Mouse (Mus musculus): ENCODE data around the gene Dnaic1. TPM values are rescaled to one million over a fixed set of nuclear protein-coding genes. Genes with fewer than 3 reads are reported as not detected.

The Dnaic1 gene
- polyA plus RNA-seq, 1 experiment from 2014 or later: 1.9 TPM

DNA sequence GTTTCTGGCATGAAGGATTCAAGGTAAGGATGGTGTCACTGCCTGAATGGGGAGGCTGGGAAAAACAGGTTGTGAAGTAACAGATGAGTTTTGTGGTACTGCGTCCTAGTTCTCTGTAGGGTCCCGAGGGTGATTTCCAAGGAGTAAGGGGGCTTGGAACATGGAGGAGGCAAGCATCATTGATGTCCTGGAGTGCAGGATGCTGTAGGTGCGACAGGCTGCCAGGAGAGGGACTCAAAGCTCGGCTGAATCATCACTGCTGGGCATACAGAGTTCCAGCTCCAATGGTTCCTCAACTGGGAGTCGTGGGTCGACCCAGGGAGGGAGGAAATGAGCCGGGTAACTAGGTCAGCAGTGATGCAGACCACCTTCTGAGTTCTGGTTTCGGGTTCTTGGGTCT, 65.6 kb downstream of the Dnaic1 start:
- Histone ChIP-seq H3K4me2 (ENCODE audit: low read depth, low read length, severe bottlenecking) (no peak overlapping the region), H3K4me3 (ENCODE audit: low read depth, low read length) (no peak overlapping the region), H3K27me3 (ENCODE audit: control insufficient read depth, insufficient read depth, low read length) (no peaks in the 10 kb centered on the region; the same call in 1 of the 2 replicates), H3K27ac (ENCODE audit: low read depth, low read length) (no peak overlapping the region), H3K4me1 (replicated peaks; ENCODE audit: control insufficient read depth, insufficient read depth, low read length) (peaks cover 22% of the 10 kb centered on the region), H3K36me3 (ENCODE audit: control insufficient read depth, insufficient read depth, low read length) (no peaks in the 10 kb centered on the region), H3K9me3 (ENCODE audit: control insufficient read depth, low read length) (no peaks in the 10 kb centered on the region), H3K9ac (ENCODE audit: low read length) (no peak overlapping the region)
- ATAC-seq (replicated peaks; ENCODE audit: low FRiP score): no peak
- DNase-seq (ENCODE audit: low spot score): no peak
- WGBS: 84% methylated on average over 8 of the region's 8 CpGs

DNA sequence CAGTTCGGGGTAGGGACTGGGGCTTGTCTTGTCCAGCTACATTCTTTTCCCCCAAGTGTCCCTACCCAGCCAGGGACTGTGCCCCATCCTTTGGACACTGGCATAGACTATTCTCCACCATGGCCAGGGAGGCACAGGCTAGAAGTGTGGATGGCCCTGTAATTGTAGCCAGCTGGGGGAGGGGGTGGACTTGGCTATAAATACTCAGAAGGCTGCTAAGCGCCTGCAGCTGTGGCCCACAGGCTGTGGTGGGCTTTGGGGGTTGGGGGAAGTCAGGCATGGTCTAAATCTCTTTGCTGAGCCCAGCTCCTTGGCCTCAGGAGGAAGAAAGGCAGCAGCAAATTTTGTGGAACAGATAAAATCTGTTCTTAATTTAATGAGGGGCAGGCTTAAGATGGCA, 66.3 kb downstream of the Dnaic1 start:
- Histone ChIP-seq H3K4me2 (ENCODE audit: low read depth, low read length, severe bottlenecking) (no peak overlapping the region), H3K27me3 (ENCODE audit: control insufficient read depth, insufficient read depth, low read length) (no peaks in the 10 kb centered on the region; the same call in 1 of the 2 replicates)
- no peak for ATAC-seq (replicated peaks; ENCODE audit: low FRiP score)

DNA sequence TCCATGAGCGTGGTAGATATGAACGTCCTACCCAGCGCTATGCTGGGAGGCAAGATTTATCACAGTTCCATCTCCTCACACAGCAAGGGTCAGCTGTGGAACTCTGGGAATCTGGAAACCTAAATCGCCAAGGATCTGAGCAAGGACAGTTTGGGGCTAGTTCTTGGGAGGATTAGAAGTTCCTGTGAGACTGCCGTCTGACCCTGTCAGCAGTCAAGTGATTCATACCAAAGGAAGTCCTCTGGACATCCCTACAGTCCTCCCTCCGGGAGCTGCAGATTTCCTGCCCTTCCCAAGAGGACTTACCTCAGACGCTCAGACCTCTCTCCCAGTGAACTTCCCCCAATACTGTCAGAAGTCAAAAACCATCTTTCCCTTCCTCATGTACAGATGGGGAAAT, 66.8 kb downstream of the Dnaic1 start:
- peaks cover 18% of the 10 kb centered on the region; the same call in 1 of the 2 replicates for H3K4me1 ChIP-seq (replicated peaks; ENCODE audit: control insufficient read depth, insufficient read depth, low read length)
- no peaks in the 10 kb centered on the region; the same call in 1 of the 2 replicates for H3K27me3 ChIP-seq (ENCODE audit: control insufficient read depth, insufficient read depth, low read length)
- no peak overlapping the region for H3K4me2 ChIP-seq (ENCODE audit: low read depth, low read length, severe bottlenecking)
- ATAC-seq (replicated peaks; ENCODE audit: low FRiP score) (no peak), DNase-seq (ENCODE audit: low spot score) (no peak)
- H3K9ac ChIP-seq (ENCODE audit: low read length): no peak overlapping the region
- no peak overlapping the region for H3K4me3 ChIP-seq (ENCODE audit: low read depth, low read length)
- no peaks in the 10 kb centered on the region for H3K36me3 ChIP-seq (ENCODE audit: control insufficient read depth, insufficient read depth, low read length)
- no peaks in the 10 kb centered on the region for H3K9me3 ChIP-seq (ENCODE audit: control insufficient read depth, low read length)
- WGBS: 73% methylated on average over 7 of the region's 7 CpGs
- H3K27ac ChIP-seq (ENCODE audit: low read depth, low read length): no peak overlapping the region

More for the DNA sequence above, 66.3 kb downstream of the Dnaic1 start:
- 60% methylated on average over 2 of the region's 2 CpGs for WGBS
- no peak for DNase-seq (ENCODE audit: low spot score)
- Histone ChIP-seq H3K9ac (ENCODE audit: low read length) (0 out of 2 replicates have a peak overlapping the region, but pooled peaks have one; percentile 21), H3K4me1 (replicated peaks; ENCODE audit: control insufficient read depth, insufficient read depth, low read length) (peaks cover 22% of the 10 kb centered on the region), H3K9me3 (ENCODE audit: control insufficient read depth, low read length) (no peaks in the 10 kb centered on the region), H3K36me3 (ENCODE audit: control insufficient read depth, insufficient read depth, low read length) (no peaks in the 10 kb centered on the region), H3K4me3 (ENCODE audit: low read depth, low read length) (no peak overlapping the region), H3K27ac (ENCODE audit: low read depth, low read length) (no peak overlapping the region)

DNA sequence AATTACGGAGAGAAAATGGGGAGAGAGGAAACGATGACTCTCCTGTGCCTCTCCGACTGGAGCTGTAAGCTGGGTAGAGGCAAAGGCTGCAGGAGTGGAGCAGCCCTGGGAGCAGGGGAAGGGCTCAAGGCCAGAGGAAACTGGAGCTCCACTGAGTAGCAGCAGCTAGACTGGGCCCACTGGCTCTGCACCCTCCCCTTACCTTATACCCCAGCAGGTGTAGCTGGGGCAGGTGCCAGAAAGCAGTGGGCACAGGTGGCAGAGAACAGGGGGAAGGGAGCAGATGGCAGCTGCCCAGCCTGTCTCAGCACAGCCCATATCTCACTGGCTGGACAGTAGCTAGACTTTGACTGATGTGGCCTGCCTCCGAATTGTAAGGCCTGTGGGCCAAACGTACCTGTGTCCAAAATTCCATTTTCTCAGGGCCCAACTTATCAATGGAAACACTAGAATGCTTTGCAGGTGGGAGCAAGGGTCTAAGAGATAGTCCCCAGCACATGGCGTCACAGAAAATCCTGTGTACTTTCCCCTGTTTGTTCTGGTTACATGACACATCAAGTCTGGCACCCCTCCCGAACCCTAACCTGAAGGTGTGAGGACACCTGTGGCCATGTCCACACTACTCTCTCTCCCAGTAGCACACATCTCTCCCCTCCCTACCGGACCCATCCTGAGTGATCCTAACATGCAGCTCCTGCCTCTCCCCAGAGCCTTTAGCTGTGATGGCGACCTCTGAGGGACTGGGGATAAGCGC, 67.5 kb downstream of the Dnaic1 start:
- Histone ChIP-seq H3K27ac (ENCODE audit: low read depth, low read length) (no peak overlapping the region), H3K4me3 (ENCODE audit: low read depth, low read length) (no peak overlapping the region), H3K36me3 (ENCODE audit: control insufficient read depth, insufficient read depth, low read length) (no peaks in the 10 kb centered on the region), H3K4me2 (ENCODE audit: low read depth, low read length, severe bottlenecking) (no peak overlapping the region), H3K9me3 (ENCODE audit: control insufficient read depth, low read length) (no peaks in the 10 kb centered on the region), H3K27me3 (ENCODE audit: control insufficient read depth, insufficient read depth, low read length) (no peaks in the 10 kb centered on the region; the same call in 1 of the 2 replicates), H3K9ac (ENCODE audit: low read length) (no peak overlapping the region), H3K4me1 (replicated peaks; ENCODE audit: control insufficient read depth, insufficient read depth, low read length) (peaks cover 11% of the 10 kb centered on the region; the same call in 1 of the 2 replicates)
- WGBS: 88% methylated on average over 10 of the region's 10 CpGs
- no peak for ATAC-seq (replicated peaks; ENCODE audit: low FRiP score)
- no peak for DNase-seq (ENCODE audit: low spot score)

DNA sequence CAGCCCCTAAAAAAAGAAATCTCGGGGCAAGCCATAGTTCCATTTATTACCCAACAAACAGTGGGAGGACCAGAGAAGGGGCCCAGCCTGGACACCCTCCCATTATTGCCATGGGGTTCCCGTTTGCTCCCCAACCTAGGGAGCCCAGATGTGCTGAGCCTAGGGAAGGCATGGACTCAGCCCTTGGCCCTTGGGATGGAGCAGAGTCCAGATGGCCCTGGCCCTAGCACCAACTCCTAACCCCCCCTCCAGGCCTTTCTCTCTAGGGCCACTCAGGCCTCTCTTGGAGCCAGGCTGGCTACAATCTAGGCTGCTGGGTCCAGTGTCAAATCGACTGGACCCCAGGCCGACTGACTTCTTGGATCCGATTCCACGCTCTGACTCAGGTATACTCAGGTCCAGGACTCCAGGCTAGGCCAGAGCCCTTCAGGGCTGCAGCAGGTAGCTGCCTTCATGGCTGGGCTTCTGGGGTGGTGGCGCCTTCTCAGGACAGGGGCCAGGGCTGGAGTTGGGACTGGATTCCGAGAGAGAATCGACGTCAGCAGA, 68.7 kb downstream of the Dnaic1 start:
- Histone ChIP-seq H3K4me2 (ENCODE audit: low read depth, low read length, severe bottlenecking) (no peak overlapping the region), H3K36me3 (ENCODE audit: control insufficient read depth, insufficient read depth, low read length) (no peaks in the 10 kb centered on the region), H3K9ac (ENCODE audit: low read length) (no peak overlapping the region), H3K9me3 (ENCODE audit: control insufficient read depth, low read length) (no peaks in the 10 kb centered on the region), H3K4me1 (replicated peaks; ENCODE audit: control insufficient read depth, insufficient read depth, low read length) (peaks cover 9% of the 10 kb centered on the region; the same call in 1 of the 2 replicates), H3K4me3 (ENCODE audit: low read depth, low read length) (no peak overlapping the region), H3K27ac (ENCODE audit: low read depth, low read length) (no peak overlapping the region), H3K27me3 (ENCODE audit: control insufficient read depth, insufficient read depth, low read length) (no peaks in the 10 kb centered on the region)
- 94% methylated on average over 10 of the region's 10 CpGs for WGBS
- DNase-seq (ENCODE audit: low spot score): no peak
- ATAC-seq (replicated peaks; ENCODE audit: low FRiP score): no peak

DNA sequence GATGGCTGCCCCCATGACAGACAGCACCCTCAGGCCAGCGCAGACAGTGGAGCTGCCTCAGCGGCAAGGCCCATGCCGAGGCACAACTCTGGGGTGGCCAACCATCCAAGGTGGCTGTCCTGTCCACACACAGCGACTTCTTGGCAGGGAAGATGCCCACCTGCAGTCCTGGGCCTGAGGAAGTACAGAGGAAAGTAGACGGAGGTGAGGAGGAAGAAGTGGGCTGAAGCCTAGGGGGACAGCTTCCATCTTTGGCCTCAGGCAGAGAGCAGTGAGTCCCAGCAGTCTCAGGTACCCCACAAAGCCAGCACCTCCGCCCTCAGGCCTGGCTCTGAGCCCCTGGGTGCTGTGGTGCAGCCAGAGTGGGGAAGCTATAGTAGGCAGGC, 69.2 kb downstream of the Dnaic1 start:
- 87% methylated on average over 6 of the region's 6 CpGs for WGBS
- peak overlapping the region; percentile 65 for H3K4me3 ChIP-seq (ENCODE audit: low read depth, low read length)
- H3K36me3 ChIP-seq (ENCODE audit: control insufficient read depth, insufficient read depth, low read length): no peaks in the 10 kb centered on the region
- DNase-seq (ENCODE audit: low spot score) (no peak), ATAC-seq (replicated peaks; ENCODE audit: low FRiP score) (no peak)
- peak overlapping the region; percentile 93; the same call in 1 of the 2 replicates for H3K9ac ChIP-seq (ENCODE audit: low read length)
- H3K9me3 ChIP-seq (ENCODE audit: control insufficient read depth, low read length): no peaks in the 10 kb centered on the region
- H3K27ac ChIP-seq (ENCODE audit: low read depth, low read length): no peak overlapping the region
- peaks cover 9% of the 10 kb centered on the region; the same call in 1 of the 2 replicates for H3K4me1 ChIP-seq (replicated peaks; ENCODE audit: control insufficient read depth, insufficient read depth, low read length)
- H3K27me3 ChIP-seq (ENCODE audit: control insufficient read depth, insufficient read depth, low read length): no peaks in the 10 kb centered on the region
- H3K4me2 ChIP-seq (ENCODE audit: low read depth, low read length, severe bottlenecking): peak overlapping the region; percentile 76

DNA sequence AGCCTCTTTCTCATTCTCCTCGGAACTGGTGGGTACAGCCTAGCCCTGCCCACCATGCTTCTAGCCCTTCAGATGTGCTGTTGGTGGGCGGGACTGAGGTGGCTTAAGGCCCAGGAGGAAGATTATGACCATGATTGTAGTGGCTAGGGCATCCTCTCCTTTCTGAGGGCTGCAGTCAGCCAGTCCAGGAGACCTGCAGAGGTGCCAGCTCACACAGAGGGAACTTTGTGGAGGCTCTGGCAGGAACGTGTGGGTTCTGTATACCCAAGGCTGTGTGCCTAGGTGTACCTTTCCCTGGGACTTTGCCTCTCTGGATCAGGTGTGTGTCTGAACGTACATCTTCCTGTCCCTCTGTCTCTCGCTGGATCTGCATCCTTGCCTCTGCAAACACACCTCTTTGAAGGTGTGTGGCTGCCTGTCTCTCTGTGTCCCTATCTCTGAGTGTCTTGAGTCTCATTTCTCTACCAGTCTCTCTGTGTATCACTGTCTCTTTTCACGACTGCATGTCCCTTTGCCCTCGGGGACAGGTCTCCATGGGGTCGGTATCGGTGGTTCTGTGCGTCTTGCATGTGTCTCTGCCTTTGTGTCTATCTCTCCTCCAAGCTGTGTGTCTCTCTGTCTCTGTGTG, 69.8 kb downstream of the Dnaic1 start:
- Histone ChIP-seq H3K27ac (ENCODE audit: low read depth, low read length) (no peak overlapping the region), H3K4me2 (ENCODE audit: low read depth, low read length, severe bottlenecking) (peak overlapping the region; percentile 76), H3K27me3 (ENCODE audit: control insufficient read depth, insufficient read depth, low read length) (no peaks in the 10 kb centered on the region), H3K9ac (ENCODE audit: low read length) (peak overlapping the region; percentile 93), H3K36me3 (ENCODE audit: control insufficient read depth, insufficient read depth, low read length) (no peaks in the 10 kb centered on the region), H3K9me3 (ENCODE audit: control insufficient read depth, low read length) (no peaks in the 10 kb centered on the region), H3K4me1 (replicated peaks; ENCODE audit: control insufficient read depth, insufficient read depth, low read length) (peaks cover 9% of the 10 kb centered on the region; the same call in 1 of the 2 replicates), H3K4me3 (ENCODE audit: low read depth, low read length) (peak overlapping the region; percentile 65)
- DNase-seq (ENCODE audit: low spot score): no peak
- WGBS: 8% methylated on average over 10 of the region's 10 CpGs
- no peak for ATAC-seq (replicated peaks; ENCODE audit: low FRiP score)

DNA sequence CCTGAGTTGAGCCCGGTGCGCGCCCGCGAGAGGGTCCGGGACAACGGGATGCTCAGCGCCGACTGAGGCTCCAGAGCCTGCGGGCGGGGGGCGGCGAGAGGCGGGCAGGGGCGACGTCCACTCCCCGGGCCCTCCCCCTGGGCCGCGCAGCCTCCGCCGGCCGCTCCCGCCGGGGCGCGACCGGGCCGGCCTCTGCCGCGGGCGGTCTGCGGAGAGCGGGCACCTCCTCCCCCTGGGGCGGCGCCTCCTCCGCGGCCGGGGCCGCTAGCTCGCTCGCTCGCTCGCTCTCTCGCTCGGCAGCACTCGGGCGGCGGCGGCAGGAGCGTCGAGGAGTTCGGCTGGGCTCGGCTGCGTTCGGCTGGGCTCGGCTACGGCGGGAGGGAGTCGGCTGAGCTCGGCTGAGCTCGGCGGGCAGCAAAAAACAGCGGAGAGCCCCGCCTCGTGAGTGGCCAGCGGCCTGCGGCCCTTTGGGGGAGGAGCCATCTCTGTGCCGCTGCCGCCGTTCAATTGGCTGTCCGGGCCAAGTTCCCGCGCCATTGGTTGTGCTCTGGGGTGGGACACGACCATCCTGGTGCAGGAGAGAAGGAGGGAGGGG, 70.4 kb downstream of the Dnaic1 start, which contains the start of gene Enho:
Gene Enho (minus strand): TSS at position 412 of the 595 bp plus-strand sequence.
- H3K9ac ChIP-seq (ENCODE audit: low read length): peak within 1 kb of the TSS; percentile 93
- ATAC-seq (replicated peaks; ENCODE audit: low FRiP score) (peak; percentile 94), DNase-seq (ENCODE audit: low spot score) (peak; percentile 98)
- H3K4me2 ChIP-seq (ENCODE audit: low read depth, low read length, severe bottlenecking): peak within 1 kb of the TSS; percentile 76
- no peaks in the 10 kb centered on the region for H3K9me3 ChIP-seq (ENCODE audit: control insufficient read depth, low read length)
- under 1% methylated on average over 62 of the region's 74 CpGs for WGBS
- peak within 1 kb of the TSS; percentile 60; the same call in 1 of the 2 replicates for H3K27ac ChIP-seq (ENCODE audit: low read depth, low read length)
- no peaks in the 10 kb centered on the region for H3K27me3 ChIP-seq (ENCODE audit: control insufficient read depth, insufficient read depth, low read length)
- no peaks in the 10 kb centered on the region for H3K36me3 ChIP-seq (ENCODE audit: control insufficient read depth, insufficient read depth, low read length)
- peak within 1 kb of the TSS; percentile 65 for H3K4me3 ChIP-seq (ENCODE audit: low read depth, low read length)
- H3K4me1 ChIP-seq (replicated peaks; ENCODE audit: control insufficient read depth, insufficient read depth, low read length): peaks cover 9% of the 10 kb centered on the region; the same call in 1 of the 2 replicates

Measured in forebrain, embryonic 11.5 days (tissue).